Mouse (Mus musculus): ENCODE measurements around the gene Prpf19. TPM values are rescaled to one million over a fixed set of nuclear protein-coding genes. Genes with fewer than 3 reads are reported as not detected.
A peak's percentile ranks its signal among the peaks of the same experiment; 100 is the strongest.

Prpf19 gene
- polyA plus RNA-seq, 1 experiment from 2014 or later, result 37.3 TPM

- H3K4me3 ChIP-seq, result 0 out of 2 replicates have a peak overlapping the region, but pooled peaks have one; percentile 3
- no peaks in the 10 kb centered on the region for H3K27me3 ChIP-seq
- peak overlapping the region; percentile 88; the same call in 1 of the 2 replicates for H3K9ac ChIP-seq
- H3K36me3 ChIP-seq, result peaks cover 46% of the 10 kb centered on the region
- 85% methylated on average over 3 of the region's 3 CpGs for WGBS
- peak overlapping the region; percentile 100; the same call in 1 of the 2 replicates for H3K4me2 ChIP-seq
- H3K4me1 ChIP-seq (replicated peaks), result peaks cover 36% of the 10 kb centered on the region
- no peak for ATAC-seq (ENCODE audit: low read depth)
- no peaks in the 10 kb centered on the region for H3K9me3 ChIP-seq
- no peak overlapping the region for H3K27ac ChIP-seq (replicated peaks)
Measured at GRCm38 (mm10) chr19:10946506-10946905, 51.5 kb downstream of the Prpf19 start.

- Histone ChIP-seq H3K9ac (peak overlapping the region; percentile 88), H3K27ac (replicated peaks) (no peak overlapping the region), H3K4me3 (peak overlapping the region; percentile 74), H3K4me2 (peak overlapping the region; percentile 100), H3K27me3 (no peaks in the 10 kb centered on the region), H3K36me3 (peaks cover 41% of the 10 kb centered on the region), H3K9me3 (no peaks in the 10 kb centered on the region), H3K4me1 (replicated peaks) (peaks cover 37% of the 10 kb centered on the region)
- ATAC-seq (ENCODE audit: low read depth), result no peak
- WGBS, result 93% methylated on average over 5 of the region's 5 CpGs
Measured at GRCm38 (mm10) chr19:10947219-10947618, 52.2 kb downstream of the Prpf19 start.

- H3K9me3 ChIP-seq, result no peaks in the 10 kb centered on the region
- H3K36me3 ChIP-seq, result peaks cover 29% of the 10 kb centered on the region
- under 1% methylated on average over 20 of the region's 20 CpGs for WGBS
- H3K4me3 ChIP-seq, result peak overlapping the region; percentile 74
- ATAC-seq (ENCODE audit: low read depth), result peak; percentile 21; the same call in 1 of the 2 replicates
- H3K4me1 ChIP-seq (replicated peaks), result peaks cover 41% of the 10 kb centered on the region
- H3K27me3 ChIP-seq, result no peaks in the 10 kb centered on the region
- peak overlapping the region; percentile 100 for H3K4me2 ChIP-seq
- H3K27ac ChIP-seq (replicated peaks), result no peak overlapping the region
- peak overlapping the region; percentile 88 for H3K9ac ChIP-seq
Measured at GRCm38 (mm10) chr19:10948416-10948815, 53.4 kb downstream of the Prpf19 start.

GRCm38 (mm10) chr19:10949112-10949511, 54.1 kb downstream of the Prpf19 start, which contains the start of gene Ccdc86:
Gene Ccdc86 (minus strand): TSS chr19:10949266.
- Histone ChIP-seq H3K4me3 (peak within 1 kb of the TSS; percentile 74), H3K9ac (peak within 1 kb of the TSS; percentile 88), H3K4me1 (replicated peaks) (peaks cover 41% of the 10 kb centered on the region), H3K27me3 (no peaks in the 10 kb centered on the region), H3K4me2 (peak within 1 kb of the TSS; percentile 100), H3K27ac (replicated peaks) (peak within 1 kb of the TSS; percentile 15; the same call in 1 of the 2 replicates), H3K9me3 (no peaks in the 10 kb centered on the region), H3K36me3 (peaks cover 22% of the 10 kb centered on the region)
- WGBS, result under 1% methylated on average over 30 of the region's 30 CpGs
- ATAC-seq (ENCODE audit: low read depth), result peak; percentile 98

GRCm38 (mm10) chr19:10949558-10949957, 54.5 kb downstream of the Prpf19 start:
- H3K4me1 ChIP-seq (replicated peaks), result peaks cover 41% of the 10 kb centered on the region
- peak overlapping the region; percentile 15; the same call in 1 of the 2 replicates for H3K27ac ChIP-seq (replicated peaks)
- peak overlapping the region; percentile 74 for H3K4me3 ChIP-seq
- H3K9me3 ChIP-seq, result no peaks in the 10 kb centered on the region
- peak; percentile 20 for ATAC-seq (ENCODE audit: low read depth)
- H3K27me3 ChIP-seq, result no peaks in the 10 kb centered on the region
- peak overlapping the region; percentile 100 for H3K4me2 ChIP-seq
- peak overlapping the region; percentile 59 for H3K9ac ChIP-seq
- WGBS, result 34% methylated on average over 9 of the region's 9 CpGs
- peaks cover 17% of the 10 kb centered on the region for H3K36me3 ChIP-seq

- Histone ChIP-seq H3K4me2 (no peak overlapping the region), H3K27me3 (no peaks in the 10 kb centered on the region), H3K4me3 (no peak overlapping the region), H3K4me1 (replicated peaks) (peaks cover 28% of the 10 kb centered on the region), H3K36me3 (no peaks in the 10 kb centered on the region), H3K27ac (replicated peaks) (0 out of 2 replicates have a peak overlapping the region, but pooled peaks have one; percentile 3), H3K9ac (peak overlapping the region; percentile 43), H3K9me3 (no peaks in the 10 kb centered on the region)
- ATAC-seq (ENCODE audit: low read depth), result no peak
- WGBS, result 67% methylated on average over 11 of the region's 11 CpGs
Measured at GRCm38 (mm10) chr19:10952021-10952939, 57.2 kb downstream of the Prpf19 start.

Other genes with a start within 250 kb of the Prpf19 start
- not detected in 2 replicates for gene Pga5, start 217.2 kb upstream of the Prpf19 start, polyA plus RNA-seq (2015; fragmentation: Nextera tagmentation; extraction: Ambion mirVana)
- 34.2 and 37.6 TPM in 2 replicates for gene Vps37c, start 206.5 kb upstream of the Prpf19 start, polyA plus RNA-seq (2015; fragmentation: Nextera tagmentation; extraction: Ambion mirVana)
- 0.54 and 0.58 TPM in 2 replicates for gene Cd5, start 156.2 kb upstream of the Prpf19 start, polyA plus RNA-seq (2015; fragmentation: Nextera tagmentation; extraction: Ambion mirVana)
- gene Cd6, start 65.2 kb upstream of the Prpf19 start, polyA plus RNA-seq (2015; fragmentation: Nextera tagmentation; extraction: Ambion mirVana), result not detected in 2 replicates
- gene Slc15a3, start 55.5 kb upstream of the Prpf19 start, polyA plus RNA-seq (2015; fragmentation: Nextera tagmentation; extraction: Ambion mirVana), result 0.12 and 0.33 TPM in 2 replicates
- 154 and 169 TPM in 2 replicates for gene Tmem132a, start 25.3 kb upstream of the Prpf19 start, polyA plus RNA-seq (2015; fragmentation: Nextera tagmentation; extraction: Ambion mirVana)
- 39.5 and 41.9 TPM in 2 replicates for gene Tmem109, start 13.2 kb upstream of the Prpf19 start, polyA plus RNA-seq (2015; fragmentation: Nextera tagmentation; extraction: Ambion mirVana)
- gene Zp1, start 25.4 kb downstream of the Prpf19 start, polyA plus RNA-seq (2015; fragmentation: Nextera tagmentation; extraction: Ambion mirVana), result not detected in 2 replicates
- gene Ptgdr2, start 41.9 kb downstream of the Prpf19 start, polyA plus RNA-seq (2015; fragmentation: Nextera tagmentation; extraction: Ambion mirVana), result not detected in 2 replicates
- gene Ccdc86, start 54.0 kb downstream of the Prpf19 start, polyA plus RNA-seq (2015; fragmentation: Nextera tagmentation; extraction: Ambion mirVana), result 14.6 and 15.3 TPM in 2 replicates
- not detected in 2 replicates for gene Ms4a10, start 79.4 kb downstream of the Prpf19 start, polyA plus RNA-seq (2015; fragmentation: Nextera tagmentation; extraction: Ambion mirVana)
- gene Ms4a15, start 98.0 kb downstream of the Prpf19 start, polyA plus RNA-seq (2015; fragmentation: Nextera tagmentation; extraction: Ambion mirVana), result not detected in 2 replicates
- not detected in 2 replicates for gene Ms4a18, start 122.8 kb downstream of the Prpf19 start, polyA plus RNA-seq (2015; fragmentation: Nextera tagmentation; extraction: Ambion mirVana)
- not detected in 2 replicates for gene Ms4a8a, start 185.9 kb downstream of the Prpf19 start, polyA plus RNA-seq (2015; fragmentation: Nextera tagmentation; extraction: Ambion mirVana)
- gene 1700017D01Rik, start 235.6 kb downstream of the Prpf19 start, polyA plus RNA-seq (2015; fragmentation: Nextera tagmentation; extraction: Ambion mirVana), result not detected in 2 replicates